Mouse (Mus musculus) liver, embryonic 12.5 days (tissue): Measurements from ENCODE around the gene Kat7. TPM values are rescaled to one million over a fixed set of nuclear protein-coding genes. Genes with fewer than 3 reads are reported as not detected.

Experiments
- ATAC-seq: fragments of 200-750 bp; cut with Nextera tagmentation; 2 replicates; pipeline ENCODE4 v1.8.0; 2017; ENCODE audit warnings: moderate number of reproducible peaks, mild to moderate bottlenecking, moderate library complexity
- H3K27ac ChIP-seq: fragments of 300-500 bp; sonication (generic); 2 replicates; pipeline ENCODE4 v1.5.1; 2016; ENCODE audit warnings: mild to moderate bottlenecking
- H3K27me3 ChIP-seq: fragments of 300-500 bp; sonication (generic); replicated peaks from 2 replicates; pipeline ENCODE4 v1.6.1; 2016; ENCODE audit warnings: mild to moderate bottlenecking, moderate library complexity
- H3K36me3 ChIP-seq: fragments of 300-500 bp; sonication (generic); 2 replicates; pipeline ENCODE4 v1.6.1; 2016; ENCODE audit warnings: mild to moderate bottlenecking, moderate library complexity
- H3K4me1 ChIP-seq: fragments of 300-500 bp; sonication (generic); 2 replicates; pipeline ENCODE4 v1.6.1; 2016
- H3K4me2 ChIP-seq: fragments of 300-500 bp; sonication (generic); 2 replicates; pipeline ENCODE4 v1.6.1; 2016; ENCODE audit warnings: mild to moderate bottlenecking, moderate library complexity
- H3K4me3 ChIP-seq: fragments of 300-500 bp; sonication (generic); 2 replicates; pipeline ENCODE4 v1.5.1; 2016; ENCODE audit warnings: mild to moderate bottlenecking, moderate library complexity
- H3K9ac ChIP-seq: fragments of 300-500 bp; sonication (generic); 2 replicates; pipeline ENCODE4 v1.6.1; 2016; ENCODE audit warnings: mild to moderate bottlenecking, moderate library complexity
- H3K9me3 ChIP-seq: fragments of 300-500 bp; sonication (generic); replicated peaks from 2 replicates; pipeline ENCODE4 v1.6.1; 2016; ENCODE audit warnings: mild to moderate bottlenecking, moderate library complexity
- whole genome bisulfite sequencing: fragments of 180-500 bp; shearing (Covaris S2); methylation state at CpG from one replicate; pipeline ENCODE4 v1.1.7; 2016; ENCODE audit not compliant: insufficient replicate concordance; 5-methylcytosine and 5-hydroxymethylcytosine counted together
- polyA plus RNA-seq: library from polyadenylated mRNA; unstranded; fragments of >200 nt; fragmentation: Nextera tagmentation; extraction: Ambion mirVana; gene quantifications from 2 replicates; pipeline ENCODE4 v1.2.1, GENCODE M21; 2016

Gene Kat7
- polyA plus RNA-seq, 1 experiment from 2014 or later = 49.5 TPM

- Histone ChIP-seq H3K27me3 (no peaks in the 10 kb centered on the region), H3K4me2 (no peak overlapping the region), H3K9ac (no peak overlapping the region), H3K4me1 (peaks cover 44% of the 10 kb centered on the region), H3K27ac (no peak overlapping the region), H3K36me3 (no peaks in the 10 kb centered on the region), H3K4me3 (no peak overlapping the region), H3K9me3 (no peaks in the 10 kb centered on the region)
- no peak for ATAC-seq
- 36% methylated on average over 1 of the region's 1 CpGs for WGBS
Observed at GRCm38 (mm10) chr11:95330662-95331061, 20.6 kb upstream of the Kat7 start.

GRCm38 (mm10) chr11:95328629-95329028, 18.6 kb upstream of the Kat7 start:
- H3K36me3 ChIP-seq = no peaks in the 10 kb centered on the region
- no peaks in the 10 kb centered on the region for H3K9me3 ChIP-seq
- peaks cover 25% of the 10 kb centered on the region for H3K4me1 ChIP-seq
- H3K4me2 ChIP-seq = no peak overlapping the region
- H3K27ac ChIP-seq = no peak overlapping the region
- H3K9ac ChIP-seq = no peak overlapping the region
- H3K4me3 ChIP-seq = no peak overlapping the region
- peaks cover 4% of the 10 kb centered on the region; the same call in 1 of the 2 replicates for H3K27me3 ChIP-seq
- no peak for ATAC-seq
- WGBS = 76% methylated on average over 5 of the region's 5 CpGs

GRCm38 (mm10) chr11:95326243-95326642, 16.2 kb upstream of the Kat7 start:
- ATAC-seq = no peak
- Histone ChIP-seq H3K27ac (no peak overlapping the region), H3K9me3 (no peaks in the 10 kb centered on the region), H3K4me2 (no peak overlapping the region), H3K4me3 (no peak overlapping the region), H3K4me1 (peaks cover 16% of the 10 kb centered on the region), H3K9ac (no peak overlapping the region), H3K27me3 (peaks cover 4% of the 10 kb centered on the region; the same call in 1 of the 2 replicates), H3K36me3 (no peaks in the 10 kb centered on the region)
- 79% methylated on average over 11 of the region's 11 CpGs for WGBS

GRCm38 (mm10) chr11:95325832-95326231, 15.8 kb upstream of the Kat7 start:
- no peak overlapping the region for H3K4me3 ChIP-seq
- H3K9ac ChIP-seq = no peak overlapping the region
- no peaks in the 10 kb centered on the region for H3K36me3 ChIP-seq
- 71% methylated on average over 4 of the region's 4 CpGs for WGBS
- H3K4me1 ChIP-seq = peaks cover 18% of the 10 kb centered on the region
- H3K27ac ChIP-seq = 0 out of 2 replicates have a peak overlapping the region, but pooled peaks have one; percentile 11
- H3K4me2 ChIP-seq = no peak overlapping the region
- no peaks in the 10 kb centered on the region for H3K9me3 ChIP-seq
- ATAC-seq = no peak
- H3K27me3 ChIP-seq = peaks cover 4% of the 10 kb centered on the region; the same call in 1 of the 2 replicates

GRCm38 (mm10) chr11:95324181-95324580, 14.1 kb upstream of the Kat7 start:
- Histone ChIP-seq H3K4me1 (peaks cover 35% of the 10 kb centered on the region), H3K4me3 (no peak overlapping the region), H3K9me3 (no peaks in the 10 kb centered on the region), H3K27ac (no peak overlapping the region), H3K36me3 (no peaks in the 10 kb centered on the region), H3K27me3 (peaks cover 4% of the 10 kb centered on the region; the same call in 1 of the 2 replicates), H3K9ac (no peak overlapping the region), H3K4me2 (no peak overlapping the region)
- ATAC-seq = no peak
- WGBS = 88% methylated on average over 10 of the region's 10 CpGs

GRCm38 (mm10) chr11:95320010-95320409, 10.0 kb upstream of the Kat7 start:
- Histone ChIP-seq H3K4me3 (no peak overlapping the region), H3K27me3 (peaks cover 4% of the 10 kb centered on the region; the same call in 1 of the 2 replicates), H3K27ac (peak overlapping the region; percentile 84), H3K9me3 (no peaks in the 10 kb centered on the region), H3K4me2 (peak overlapping the region; percentile 47), H3K4me1 (peaks cover 62% of the 10 kb centered on the region), H3K36me3 (no peaks in the 10 kb centered on the region), H3K9ac (peak overlapping the region; percentile 41)
- peak; percentile 94 for ATAC-seq
- WGBS = 59% methylated on average over 1 of the region's 1 CpGs

- H3K4me3 ChIP-seq = no peak overlapping the region
- peak overlapping the region; percentile 84 for H3K27ac ChIP-seq
- peak; percentile 42; the same call in 1 of the 2 replicates for ATAC-seq
- 42% methylated on average over 1 of the region's 1 CpGs for WGBS
- no peaks in the 10 kb centered on the region for H3K36me3 ChIP-seq
- H3K9me3 ChIP-seq = no peaks in the 10 kb centered on the region
- H3K4me1 ChIP-seq = peaks cover 66% of the 10 kb centered on the region
- H3K4me2 ChIP-seq = peak overlapping the region; percentile 47
- peaks cover 4% of the 10 kb centered on the region; the same call in 1 of the 2 replicates for H3K27me3 ChIP-seq
- H3K9ac ChIP-seq = 0 out of 2 replicates have a peak overlapping the region, but pooled peaks have one; percentile 41
Observed at GRCm38 (mm10) chr11:95319506-95319905, 9.5 kb upstream of the Kat7 start.

GRCm38 (mm10) chr11:95318116-95318515, 8.1 kb upstream of the Kat7 start:
- peaks cover 77% of the 10 kb centered on the region for H3K4me1 ChIP-seq

GRCm38 (mm10) chr11:95315215-95315955, 5.3 kb upstream of the Kat7 start:
- 73% methylated on average over 7 of the region's 7 CpGs for whole genome bisulfite sequencing
- Histone ChIP-seq H3K9me3 (no peaks in the 10 kb centered on the region), H3K9ac (no peak overlapping the region), H3K4me2 (no peak overlapping the region), H3K36me3 (no peaks in the 10 kb centered on the region), H3K4me3 (no peak overlapping the region), H3K27me3 (no peaks in the 10 kb centered on the region), H3K4me1 (peaks cover 73% of the 10 kb centered on the region), H3K27ac (no peak overlapping the region)
- no peak for ATAC-seq

More at GRCm38 (mm10) chr11:95318116-95318515, 8.1 kb upstream of the Kat7 start:
- Histone ChIP-seq H3K27me3 (no peaks in the 10 kb centered on the region), H3K4me2 (peak overlapping the region; percentile 55), H3K4me3 (peak overlapping the region; percentile 16; the same call in 1 of the 2 replicates), H3K36me3 (no peaks in the 10 kb centered on the region), H3K9ac (peak overlapping the region; percentile 31; the same call in 1 of the 2 replicates), H3K27ac (peak overlapping the region; percentile 84), H3K9me3 (no peaks in the 10 kb centered on the region)
- peak; percentile 76 for ATAC-seq
- WGBS = 36% methylated on average over 9 of the region's 9 CpGs

GRCm38 (mm10) chr11:95311425-95311807, 1.4 kb upstream of the Kat7 start:
- peak overlapping the region; percentile 95 for H3K9ac ChIP-seq
- no peaks in the 10 kb centered on the region for H3K9me3 ChIP-seq
- peak overlapping the region; percentile 86 for H3K4me3 ChIP-seq
- H3K27me3 ChIP-seq = no peaks in the 10 kb centered on the region
- H3K4me2 ChIP-seq = peak overlapping the region; percentile 81
- no peak overlapping the region for H3K27ac ChIP-seq
- WGBS = 53% methylated on average over 5 of the region's 5 CpGs
- H3K4me1 ChIP-seq = peaks cover 59% of the 10 kb centered on the region
- peaks cover 13% of the 10 kb centered on the region for H3K36me3 ChIP-seq
- ATAC-seq = no peak

- peak overlapping the region; percentile 97 for H3K27ac ChIP-seq
- H3K4me2 ChIP-seq = peak overlapping the region; percentile 81
- ATAC-seq = no peak
- peak overlapping the region; percentile 95 for H3K9ac ChIP-seq
- peaks cover 63% of the 10 kb centered on the region for H3K4me1 ChIP-seq
- no peaks in the 10 kb centered on the region for H3K9me3 ChIP-seq
- peaks cover 19% of the 10 kb centered on the region for H3K36me3 ChIP-seq
- 6% methylated on average over 17 of the region's 17 CpGs for WGBS
- peak overlapping the region; percentile 86 for H3K4me3 ChIP-seq
- no peaks in the 10 kb centered on the region for H3K27me3 ChIP-seq
Observed at GRCm38 (mm10) chr11:95310648-95311424, 790 bp upstream of the Kat7 start.

- peak overlapping the region; percentile 95 for H3K9ac ChIP-seq
- no peaks in the 10 kb centered on the region for H3K27me3 ChIP-seq
- H3K4me2 ChIP-seq = peak overlapping the region; percentile 87
- peak overlapping the region; percentile 86 for H3K4me3 ChIP-seq
- H3K27ac ChIP-seq = peak overlapping the region; percentile 97
- under 1% methylated on average over 37 of the region's 37 CpGs for WGBS
- peak; percentile 94 for ATAC-seq
- H3K4me1 ChIP-seq = peaks cover 54% of the 10 kb centered on the region
- H3K36me3 ChIP-seq = peaks cover 31% of the 10 kb centered on the region
- no peaks in the 10 kb centered on the region for H3K9me3 ChIP-seq
Observed at GRCm38 (mm10) chr11:95309510-95310006, 488 bp downstream of the Kat7 start.
